ENCODE assay signal across 13 mouse cellular contexts in genomic region chr17:74389847-74390246, GRCm38 (mm10). TPM values are rescaled to one million over a fixed set of nuclear protein-coding genes. Genes with fewer than 3 reads are reported as not detected.
DNase-seq lines count a peak whose midpoint lies in the region; ATAC-seq and TF ChIP-seq lines count a peak whose summit lies in the region.
"Had no signal": no experiment of that assay in that cellular context is flagged by ENCODE, and none has a peak within 500 bp of the region (broad histone marks: within the 10 kb centered on the region; RNA-seq: fewer than 3 reads in every experiment).

No protein-coding gene starts in this region.

- H3K9me3 ChIP-seq in heart, postnatal 0 days (replicated peaks; ENCODE audit: control insufficient read depth, low read length) = no peaks in the 10 kb centered on the region
- no peaks in the 10 kb centered on the region for H3K9me3 ChIP-seq in midbrain, postnatal 0 days (ENCODE audit: low read length)
- no peaks in the 10 kb centered on the region for H3K9me3 ChIP-seq in midbrain, embryonic 13.5 days
- no peaks in the 10 kb centered on the region for H3K9me3 ChIP-seq in hindbrain, embryonic 12.5 days (replicated peaks)
- H3K9me3 ChIP-seq: forebrain, embryonic 10.5 days; liver, embryonic 13.5 days; midbrain, embryonic 10.5 days had no signal

- H3K27ac ChIP-seq in heart, postnatal 0 days (ENCODE audit: low read depth) = no peak overlapping the region
- H3K27ac ChIP-seq in midbrain, postnatal 0 days (ENCODE audit: low read depth, low read length) = no peak overlapping the region
- no peak overlapping the region for H3K27ac ChIP-seq in midbrain, embryonic 13.5 days
- no peak overlapping the region for H3K27ac ChIP-seq in hindbrain, embryonic 12.5 days
- H3K27ac ChIP-seq: forebrain, embryonic 10.5 days; liver, embryonic 13.5 days; midbrain, embryonic 10.5 days had no signal

- H3K4me2 ChIP-seq in heart, postnatal 0 days (ENCODE audit: low read depth, low read length) = no peak overlapping the region
- no peak overlapping the region for H3K4me2 ChIP-seq in midbrain, postnatal 0 days (ENCODE audit: low read depth, low read length, poor library complexity, severe bottlenecking)
- no peak overlapping the region for H3K4me2 ChIP-seq in midbrain, embryonic 13.5 days (replicated peaks)
- H3K4me2 ChIP-seq in hindbrain, embryonic 12.5 days (replicated peaks) = no peak overlapping the region
- H3K4me2 ChIP-seq: liver, embryonic 13.5 days had no signal

- no peak overlapping the region for H3K4me3 ChIP-seq in heart, postnatal 0 days (ENCODE audit: low read depth, low read length)
- no peak overlapping the region for H3K4me3 ChIP-seq in midbrain, postnatal 0 days (ENCODE audit: low read depth, low read length)
- H3K4me3 ChIP-seq in midbrain, embryonic 13.5 days (replicated peaks) = no peak overlapping the region
- no peak overlapping the region for H3K4me3 ChIP-seq in hindbrain, embryonic 12.5 days
- H3K4me3 ChIP-seq: forebrain, embryonic 10.5 days; liver, embryonic 13.5 days; midbrain, embryonic 10.5 days had no signal

- no peak for DNase-seq in heart, postnatal 0 days (ENCODE audit: low spot score)
- DNase-seq in heart, postnatal 36 days = no peak
- DNase-seq in midbrain, postnatal 0 days (ENCODE audit: low spot score) = no peak
- DNase-seq in NIH3T3 (ENCODE audit: low read depth) = peak; percentile 45
- no peak for DNase-seq in spleen, postnatal 14 days (ENCODE audit: low spot score in 2 of 2)
- DNase-seq: adrenal gland, postnatal 25 days; cerebellum, adult 9-11 months; kidney, adult 18-20 months; liver, embryonic 13.5 days had no signal

- ATAC-seq in heart, postnatal 0 days (ENCODE audit: insufficient read depth, low read depth) = no peak
- no peak for ATAC-seq in midbrain, postnatal 0 days (ENCODE audit: low FRiP score)
- no peak for ATAC-seq in midbrain, embryonic 13.5 days
- ATAC-seq in hindbrain, embryonic 12.5 days (ENCODE audit: low FRiP score) = no peak

- H3K4me1 ChIP-seq in heart, postnatal 0 days (ENCODE audit: control insufficient read depth, insufficient read depth) = no peaks in the 10 kb centered on the region
- no peaks in the 10 kb centered on the region for H3K4me1 ChIP-seq in midbrain, postnatal 0 days (ENCODE audit: insufficient read depth, low read length)
- 0 out of 2 replicates have a peak, but pooled peaks cover 2% of the 10 kb centered on the region for H3K4me1 ChIP-seq in midbrain, embryonic 13.5 days (replicated peaks)
- H3K4me1 ChIP-seq in hindbrain, embryonic 12.5 days = 0 out of 2 replicates have a peak, but pooled peaks cover 2% of the 10 kb centered on the region

- 70% methylated on average over 3 of the region's 3 CpGs for WGBS in heart, postnatal 0 days
- 77% methylated on average over 3 of the region's 3 CpGs for WGBS in midbrain, postnatal 0 days
- 84% methylated on average over 3 of the region's 3 CpGs for WGBS in midbrain, embryonic 13.5 days
- WGBS in hindbrain, embryonic 12.5 days = 87% methylated on average over 3 of the region's 3 CpGs

- 0 out of 2 replicates have a peak, but pooled peaks have one; percentile 19 for TF ChIP-seq CTCF in heart, postnatal 0 days (IDR thresholded peaks at IDR 0.05; ENCODE audit: low read depth)
- peak; percentile 45 for TF ChIP-seq CTCF in midbrain, postnatal 0 days (IDR thresholded peaks at IDR 0.05)

- no peak overlapping the region for H3K9ac ChIP-seq in heart, postnatal 0 days (replicated peaks; ENCODE audit: low read depth, low read length)
- H3K9ac ChIP-seq in midbrain, postnatal 0 days (replicated peaks; ENCODE audit: low read length, poor library complexity, severe bottlenecking) = no peak overlapping the region
- H3K9ac ChIP-seq in midbrain, embryonic 13.5 days (replicated peaks) = no peak overlapping the region
- no peak overlapping the region for H3K9ac ChIP-seq in hindbrain, embryonic 12.5 days
- H3K9ac ChIP-seq: liver, embryonic 13.5 days had no signal

- intact Hi-C loops in heart, postnatal 36 days (cut with DNase I) = loop anchor here (10.0 kb wide), 1 partner anchor 365 kb away; no protein-coding TSS in a partner anchor

- TF ChIP-seq EP300 in heart, postnatal 0 days (IDR thresholded peaks at IDR 0.05; ENCODE audit: low read depth) = no peak

- no peaks in the 10 kb centered on the region for H3K27me3 ChIP-seq in heart, postnatal 0 days (ENCODE audit: control insufficient read depth, insufficient read depth, low read length)
- no peaks in the 10 kb centered on the region for H3K27me3 ChIP-seq in midbrain, postnatal 0 days (ENCODE audit: insufficient read depth, low read length)
- no peaks in the 10 kb centered on the region for H3K27me3 ChIP-seq in midbrain, embryonic 13.5 days
- no peaks in the 10 kb centered on the region for H3K27me3 ChIP-seq in hindbrain, embryonic 12.5 days
- H3K27me3 ChIP-seq: liver, embryonic 13.5 days had no signal

- peaks cover 40% of the 10 kb centered on the region for H3K36me3 ChIP-seq in heart, postnatal 0 days (replicated peaks; ENCODE audit: control insufficient read depth, insufficient read depth, low read length)
- H3K36me3 ChIP-seq in midbrain, postnatal 0 days (ENCODE audit: insufficient read depth, low read length) = peaks cover 19% of the 10 kb centered on the region
- peaks cover 35% of the 10 kb centered on the region for H3K36me3 ChIP-seq in midbrain, embryonic 13.5 days
- H3K36me3 ChIP-seq in hindbrain, embryonic 12.5 days = peaks cover 34% of the 10 kb centered on the region

RNA-seq across cellular contexts. Expression of gene Slc30a6, which starts 5.6 kb away (rescaled TPM):
- 18.4 and 27.7 TPM in 2 replicates for total RNA-seq in heart, postnatal 0 days (2014; rRNA removed; ENCODE audit: low replicate concordance)
- polyA plus RNA-seq in heart, postnatal 0 days (2015; fragmentation: Nextera tagmentation; extraction: Ambion mirVana) = 19.9 and 20.4 TPM in 2 replicates
- 1 to 10 TPM; 9.3 to 9.5 TPM for total RNA-seq in heart, postnatal 36 days (2021)
- total RNA-seq in midbrain, postnatal 0 days (2014; rRNA removed) = 16.7 and 19.1 TPM in 2 replicates
- 23.5 and 24.5 TPM in 2 replicates for polyA plus RNA-seq in midbrain, postnatal 0 days (2015; fragmentation: Nextera tagmentation; extraction: Ambion mirVana)
- 29.9 and 33.6 TPM in 2 replicates for polyA plus RNA-seq in midbrain, embryonic 13.5 days (2015; fragmentation: Nextera tagmentation; extraction: Ambion mirVana)
- polyA plus RNA-seq in hindbrain, embryonic 12.5 days (2016; fragmentation: Nextera tagmentation; extraction: Ambion mirVana) = 30.2 and 30.3 TPM in 2 replicates

RNA-seq across cellular contexts. Expression of gene Spast, which starts 51.1 kb away (rescaled TPM):
- total RNA-seq in heart, postnatal 0 days (2014; rRNA removed; ENCODE audit: low replicate concordance) = 27.0 and 29.9 TPM in 2 replicates
- 10.3 and 10.5 TPM in 2 replicates for polyA plus RNA-seq in heart, postnatal 0 days (2015; fragmentation: Nextera tagmentation; extraction: Ambion mirVana)
- 10 to 100 TPM; 31.6 to 33.3 TPM for total RNA-seq in heart, postnatal 36 days (2021)
- 121 and 158 TPM in 2 replicates for total RNA-seq in midbrain, postnatal 0 days (2014; rRNA removed)
- 22.9 and 27.4 TPM in 2 replicates for polyA plus RNA-seq in midbrain, postnatal 0 days (2015; fragmentation: Nextera tagmentation; extraction: Ambion mirVana)
- polyA plus RNA-seq in midbrain, embryonic 13.5 days (2015; fragmentation: Nextera tagmentation; extraction: Ambion mirVana) = 27.5 and 30.0 TPM in 2 replicates
- 52.2 and 53.0 TPM in 2 replicates for polyA plus RNA-seq in hindbrain, embryonic 12.5 days (2016; fragmentation: Nextera tagmentation; extraction: Ambion mirVana)
